ENCODE assay signal across 13 mouse cellular contexts in genomic region chr7:19046286-19047069, GRCm38 (mm10). TPM values are rescaled to one million over a fixed set of nuclear protein-coding genes. Genes with fewer than 3 reads are reported as not detected.
DNase-seq lines count a peak whose midpoint lies in the region.
"Had no signal": no experiment of that assay in that cellular context is flagged by ENCODE, and none has a peak within 500 bp of the region (broad histone marks: within the 10 kb centered on the region; RNA-seq: fewer than 3 reads in every experiment).

No protein-coding gene starts in this region.

- DNase-seq in gastrocnemius, adult 18-20 months (ENCODE audit: low spot score) = peak; percentile 86
- no peak for DNase-seq in gastrocnemius, postnatal 4 days (ENCODE audit: low spot score in 2 of 2)
- peak; percentile 61 for DNase-seq in ovary, adult 18-20 months (ENCODE audit: low spot score)
- no peak for DNase-seq in ovary, postnatal 10 days (ENCODE audit: low spot score)
- peak; percentile 88 to 91 for DNase-seq in cerebellum, postnatal 14 days
- peak; percentile 71 for DNase-seq in testis, postnatal 14 days (ENCODE audit: low spot score)
- DNase-seq in spleen, postnatal 10 days (ENCODE audit: low spot score in 2 of 2) = no peak
- DNase-seq in B cell, adult 2 months = no peak
- DNase-seq: kidney, postnatal 36 days; liver, embryonic 13.5 days; right cerebral cortex, postnatal 14 days had no signal

RNA-seq across cellular contexts. Expression of gene Rsph6a, which starts 8.0 kb away (rescaled TPM):
- total RNA-seq in gastrocnemius, adult 18-20 months (2021) = not detected
- not detected for total RNA-seq in gastrocnemius, postnatal 4 days (2021)
- total RNA-seq: megakaryocyte progenitor cell, adult 5-6 weeks had no signal

RNA-seq across cellular contexts. Expression of gene Sympk, which starts 22.3 kb away (rescaled TPM):
- 10 to 100 TPM; 74.1 to 74.6 TPM for total RNA-seq in gastrocnemius, adult 18-20 months (2021)
- 10 to 100 TPM; 61.4 to 63.8 TPM for total RNA-seq in gastrocnemius, postnatal 4 days (2021)

RNA-seq across cellular contexts. Expression of gene Foxa3, which starts 23.1 kb away (rescaled TPM):
- under 1 TPM in 1 of 2 experiments, not detected in 1; 0.09 TPM for total RNA-seq in gastrocnemius, adult 18-20 months (2021)
- total RNA-seq in gastrocnemius, postnatal 4 days (2021) = under 1 TPM in 1 of 2 experiments, not detected in 1; 0.13 TPM
- total RNA-seq: megakaryocyte progenitor cell, adult 5-6 weeks; MEL had no signal

RNA-seq across cellular contexts. Expression of gene Dmwd, which starts 29.5 kb away (rescaled TPM):
- 10 to 100 TPM; 33.8 to 39.1 TPM for total RNA-seq in gastrocnemius, adult 18-20 months (2021)
- 10 to 100 TPM; 52.4 to 55.4 TPM for total RNA-seq in gastrocnemius, postnatal 4 days (2021)

RNA-seq across cellular contexts. Expression of gene Dmpk, which starts 37.2 kb away (rescaled TPM):
- total RNA-seq in gastrocnemius, adult 18-20 months (2021) = 100 to 1,000 TPM; 232 to 265 TPM
- total RNA-seq in gastrocnemius, postnatal 4 days (2021) = 100 to 1,000 TPM; 287 to 292 TPM

Comparison
In these comparisons a context has a peak if more than half of its experiments do, and no peak if none do; other contexts are left out.
1. DNase-seq: peak in gastrocnemius, adult 18-20 months (single experiment), ovary, adult 18-20 months (single experiment), cerebellum, postnatal 14 days (2 of 2) and testis, postnatal 14 days (single experiment); none in gastrocnemius, postnatal 4 days (0 of 2), ovary, postnatal 10 days (single experiment), spleen, postnatal 10 days (0 of 2) and B cell, adult 2 months (0 of 2).